Mouse (Mus musculus) yolk sac, embryonic 10.5 days (tissue): ENCODE measurements around the gene Kif2a.

Source experiments
- DNase-seq: peaks from one replicate; pipeline ENCODE4 v3.0.0-alpha.2; 2017; ENCODE audit warnings: low spot score

Kif2a gene

DNA sequence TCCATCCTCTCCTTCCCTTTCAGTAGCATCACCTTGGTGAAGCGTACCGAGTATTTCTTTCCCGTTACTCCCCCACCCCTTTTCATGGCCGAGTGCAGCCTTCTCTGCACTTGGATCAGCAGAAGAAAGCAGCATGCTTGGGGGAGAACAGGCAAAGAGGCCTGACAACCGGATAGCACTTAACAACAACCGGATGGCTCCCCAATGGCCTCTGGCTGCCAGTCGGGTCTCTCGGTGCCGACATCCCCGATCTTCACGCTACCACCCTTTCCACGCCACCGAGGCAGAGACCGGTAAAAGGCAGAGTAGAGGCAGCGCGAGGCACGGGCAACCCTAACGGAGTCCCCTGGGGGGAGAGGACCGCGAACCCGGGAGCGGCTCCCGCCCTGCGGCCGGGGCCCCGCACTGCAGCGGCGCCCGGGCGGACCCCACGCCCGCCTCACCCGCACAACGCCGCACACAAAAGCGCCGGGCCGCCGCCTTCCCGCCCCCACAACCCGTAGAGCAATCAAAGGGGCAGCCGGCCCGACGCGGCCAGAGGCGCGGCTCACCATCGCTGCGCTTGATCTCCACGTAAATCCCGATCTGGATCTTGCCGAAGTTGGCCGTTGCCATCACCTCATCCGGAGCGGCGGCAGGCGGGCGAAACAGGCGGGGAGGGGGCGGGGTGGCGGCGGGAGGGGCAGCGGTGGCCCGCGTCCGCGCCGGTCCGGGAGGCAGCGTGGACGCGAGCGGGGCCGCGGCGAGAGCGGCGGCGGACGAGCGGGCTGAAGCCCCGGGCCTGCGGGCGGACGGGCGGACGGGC lies at the start of gene Kif2a:
Kif2a (minus strand) TSS at position 666 of the 805 bp plus-strand sequence.
- peak; percentile 64 for DNase-seq

DNA sequence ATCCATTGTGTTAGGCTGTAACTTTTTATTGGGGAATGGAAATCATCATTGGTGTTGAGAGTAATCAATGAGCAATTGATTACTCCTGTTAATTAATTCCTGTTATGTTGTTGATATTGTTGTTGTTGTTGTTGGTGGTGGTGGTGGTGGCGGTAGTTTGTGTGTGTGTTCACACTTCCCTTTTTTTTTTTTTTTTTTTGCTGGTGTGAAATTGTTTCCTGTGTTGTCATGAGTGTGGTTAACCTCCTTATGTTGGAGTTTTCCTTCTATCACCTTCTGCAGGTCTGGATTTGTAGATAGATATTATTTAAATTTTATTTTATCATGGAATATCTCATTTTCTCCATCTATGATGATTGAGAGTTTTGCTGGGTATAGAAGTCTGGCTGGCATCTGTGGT lies 47.1 kb upstream of the Kif2a start:
- DNase-seq: no peak

DNA sequence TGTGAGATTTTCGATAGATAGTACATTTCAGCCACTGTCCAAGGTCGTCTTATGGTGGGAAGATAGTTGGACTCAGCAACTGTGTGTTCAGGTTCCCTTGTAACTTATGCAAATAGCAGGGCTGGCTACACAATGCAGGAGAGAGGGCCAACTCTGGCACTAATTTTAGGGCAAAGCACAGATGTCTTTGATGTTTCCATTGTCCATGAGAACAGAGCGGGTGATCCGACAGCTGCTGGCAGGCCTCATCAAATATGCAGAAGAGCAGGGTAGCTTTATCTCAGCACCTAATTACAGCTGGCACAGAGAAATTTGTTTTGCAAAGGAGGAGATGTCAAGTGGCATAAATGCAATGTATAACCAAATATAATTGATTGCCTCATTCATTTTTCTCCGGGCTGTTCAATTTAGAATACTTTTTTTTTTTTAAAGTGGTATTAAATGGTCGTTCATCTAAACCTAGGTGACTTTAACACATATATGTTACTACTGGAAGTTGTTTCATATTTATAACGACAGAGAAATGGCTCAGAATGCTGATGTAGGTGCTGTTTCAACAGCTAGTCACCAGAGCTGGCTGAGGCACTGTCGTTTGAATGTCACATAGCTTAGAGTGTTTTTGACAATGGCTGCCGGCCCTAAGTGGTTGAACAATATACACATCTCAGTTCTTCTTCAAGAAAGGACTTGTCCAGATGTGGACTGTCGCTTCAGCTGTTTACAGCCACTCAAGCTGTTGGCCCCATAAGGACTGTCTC lies 43.4 kb upstream of the Kif2a start:
- no peak for DNase-seq

DNA sequence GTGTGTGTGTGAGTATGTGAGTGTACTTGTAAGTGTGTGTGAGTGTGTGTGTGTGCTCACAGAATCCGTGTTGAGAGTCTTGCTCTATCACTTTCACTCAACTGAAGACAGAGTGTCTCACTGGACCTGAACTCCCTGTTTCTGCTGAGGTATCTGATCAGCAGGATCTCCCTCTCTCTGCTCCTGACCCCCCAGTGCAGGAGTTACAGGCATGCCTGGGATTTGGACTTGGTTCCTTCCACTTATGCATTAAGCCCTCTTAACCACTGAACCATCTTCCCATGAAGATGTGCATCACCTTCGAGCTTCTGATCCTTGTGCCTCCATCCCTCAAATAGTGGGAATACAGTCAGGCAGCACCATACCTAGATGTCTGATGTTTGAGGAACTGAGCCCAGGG lies 42.3 kb upstream of the Kif2a start:
- DNase-seq: no peak

DNA sequence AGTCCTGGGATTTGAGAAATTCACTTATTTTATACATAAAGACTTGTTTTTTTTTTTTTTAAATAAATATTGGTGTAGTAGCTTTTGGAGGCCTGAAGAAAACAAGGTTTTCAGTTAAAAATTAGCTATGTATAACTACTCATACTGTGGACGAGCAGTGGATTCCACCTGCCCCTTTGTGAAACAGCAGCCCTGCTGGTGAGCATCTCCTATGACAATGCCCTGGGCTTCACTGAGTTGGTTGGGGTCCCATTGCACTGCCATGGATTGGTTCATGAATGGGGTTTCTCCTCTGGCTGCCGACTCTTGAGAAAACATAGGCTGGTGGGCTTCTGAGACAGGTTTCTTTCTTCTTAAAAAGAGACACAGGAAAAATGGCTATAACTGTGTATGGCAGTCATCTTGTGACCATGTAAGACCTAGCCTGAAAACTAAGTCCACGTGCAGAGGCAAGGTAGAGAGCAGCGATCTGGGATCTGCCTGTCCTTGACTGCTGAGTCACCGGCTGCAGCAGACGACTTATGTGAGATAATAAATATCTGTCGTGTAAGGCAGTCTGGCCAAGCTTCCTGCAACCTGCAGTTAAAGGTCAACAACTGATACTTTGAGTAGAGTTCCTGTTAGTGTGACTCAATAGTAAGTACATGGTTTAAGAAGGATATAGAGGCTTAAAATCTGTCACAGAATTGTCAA lies 41.3 kb upstream of the Kif2a start:
- DNase-seq: peak; percentile 48

DNA sequence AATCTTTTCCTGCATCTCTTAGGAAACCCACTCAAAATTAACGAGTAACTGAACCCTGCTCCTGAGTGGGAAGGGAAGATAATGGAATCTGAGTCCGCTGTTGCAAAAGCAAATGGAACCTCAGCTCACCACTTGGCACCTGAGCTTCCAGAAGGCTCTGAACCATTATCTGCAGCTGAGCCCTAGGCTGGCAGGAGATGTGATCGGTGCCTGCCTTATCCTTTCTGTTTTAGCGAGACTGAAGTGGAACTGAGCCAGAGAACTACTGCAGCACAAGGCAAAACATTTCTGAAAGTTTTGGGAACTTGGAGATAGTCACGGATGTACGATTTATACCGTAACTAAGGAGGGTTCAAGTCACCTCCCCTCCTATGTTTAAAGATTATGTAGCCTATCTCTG lies 38.2 kb upstream of the Kif2a start:
- no peak for DNase-seq

DNA sequence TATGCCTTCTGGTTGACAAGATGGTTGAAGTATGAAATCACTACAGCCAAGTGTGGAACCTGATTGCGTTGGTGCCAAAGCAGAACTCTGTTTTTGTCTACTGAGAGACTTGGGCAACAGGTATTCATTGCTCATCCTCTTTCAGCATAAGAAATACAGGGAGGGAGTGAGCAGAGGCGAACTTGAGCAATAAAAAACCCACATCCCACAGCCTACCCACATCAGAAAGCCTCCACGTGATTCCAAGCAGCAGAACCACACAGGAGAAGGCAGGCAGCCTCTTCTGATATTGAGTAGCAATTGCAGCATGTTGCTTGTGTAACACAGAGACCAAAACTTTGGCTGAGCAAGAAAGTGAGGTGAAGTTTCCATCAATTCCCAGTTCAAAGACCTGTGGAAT lies 37.5 kb upstream of the Kif2a start:
- no peak for DNase-seq

DNA sequence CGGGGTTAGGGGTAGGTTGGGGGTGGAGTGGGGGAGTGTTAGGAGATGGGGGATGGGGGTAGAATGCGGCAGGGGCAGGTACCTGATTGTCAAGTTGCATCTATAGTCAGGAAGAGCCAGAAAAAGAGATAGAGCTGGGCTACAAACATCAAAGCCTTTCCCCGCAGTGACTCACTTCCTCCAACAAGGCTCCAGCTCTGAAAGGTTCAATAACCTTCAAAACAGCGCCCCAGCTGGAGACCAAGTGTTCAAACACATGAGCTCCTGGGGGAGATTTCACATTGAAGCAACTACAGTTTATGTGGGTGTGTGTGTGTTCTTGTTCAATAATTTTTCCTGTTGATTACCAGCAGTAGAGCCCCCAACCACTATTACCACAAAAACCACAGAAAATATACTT lies 34.4 kb upstream of the Kif2a start:
- no peak for DNase-seq

DNA sequence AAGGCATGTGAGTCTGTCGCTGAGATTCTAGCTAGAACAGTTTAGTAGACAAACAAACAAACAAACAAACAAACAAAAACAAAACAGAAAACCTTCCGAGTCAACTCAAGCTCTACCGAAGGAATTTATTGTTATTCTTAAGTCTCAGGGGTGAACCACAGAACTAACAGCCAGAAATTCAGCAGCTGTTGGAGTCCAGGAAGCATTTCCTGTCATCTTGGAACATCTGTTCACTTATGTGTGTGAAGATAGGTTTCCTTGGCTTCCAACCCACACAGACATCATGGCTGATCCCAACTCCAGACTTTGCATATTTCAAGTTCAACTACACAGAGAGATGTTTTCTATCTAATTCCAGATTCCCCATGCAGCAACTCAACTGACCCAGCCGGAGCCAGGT lies 32.6 kb upstream of the Kif2a start:
- DNase-seq: no peak

DNA sequence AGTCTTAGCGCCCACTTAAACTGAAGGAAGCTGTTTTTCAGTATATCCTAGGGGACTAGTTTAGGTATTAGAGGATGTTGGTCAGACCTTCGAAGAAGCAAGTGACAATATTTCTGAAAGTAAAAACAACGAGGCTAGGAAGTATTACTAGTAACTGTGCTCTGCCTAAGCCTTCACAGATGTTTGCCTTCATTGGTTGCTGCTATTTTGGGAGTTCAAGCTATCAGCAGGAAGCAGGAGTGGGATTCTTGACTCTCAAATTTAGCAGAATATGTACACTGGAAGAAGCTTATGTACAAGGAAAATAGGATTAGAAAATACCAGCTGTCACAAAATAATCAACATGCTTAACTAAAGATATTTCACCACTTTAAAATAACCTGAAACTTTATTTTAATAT lies 29.4 kb upstream of the Kif2a start:
- no peak for DNase-seq

DNA sequence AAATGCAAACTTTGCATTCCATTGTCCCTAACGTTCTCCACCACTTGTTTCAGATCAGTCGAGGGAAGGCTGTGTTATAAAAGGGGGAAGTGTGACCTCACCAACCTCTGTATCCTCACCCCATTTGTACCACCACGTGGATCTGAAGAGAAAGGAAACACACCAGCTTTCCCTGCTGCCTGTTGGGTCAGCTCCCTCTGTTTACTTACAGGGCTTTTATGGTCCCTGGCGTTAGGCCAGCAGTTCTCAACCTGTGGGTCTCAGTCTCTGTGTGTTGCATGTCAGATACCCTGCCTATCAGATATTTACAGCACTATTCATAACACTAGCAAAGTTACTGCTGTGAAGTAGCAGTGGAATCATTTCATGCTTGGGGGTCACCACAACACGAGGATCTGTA lies 22.3 kb upstream of the Kif2a start:
- DNase-seq: peak; percentile 12

DNA sequence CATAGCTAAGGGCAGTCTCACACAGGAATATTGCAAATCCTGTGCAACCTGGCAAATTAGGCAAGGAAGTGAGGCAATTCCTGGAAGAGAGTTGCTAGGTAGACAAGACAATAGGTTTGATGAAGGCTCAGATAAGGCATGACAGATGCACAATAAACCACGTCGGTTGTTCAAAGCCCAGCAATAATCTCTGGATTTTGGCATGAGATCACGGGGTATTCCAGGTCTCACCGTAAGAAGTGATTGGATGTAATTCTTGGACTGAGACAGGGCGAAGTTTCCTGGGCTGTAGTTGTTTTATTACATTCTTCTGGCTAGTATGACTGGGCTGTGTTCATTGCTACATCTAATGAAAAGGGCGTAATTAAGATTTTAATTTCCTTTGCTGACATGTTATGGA lies 20.6 kb upstream of the Kif2a start:
- DNase-seq: no peak

DNA sequence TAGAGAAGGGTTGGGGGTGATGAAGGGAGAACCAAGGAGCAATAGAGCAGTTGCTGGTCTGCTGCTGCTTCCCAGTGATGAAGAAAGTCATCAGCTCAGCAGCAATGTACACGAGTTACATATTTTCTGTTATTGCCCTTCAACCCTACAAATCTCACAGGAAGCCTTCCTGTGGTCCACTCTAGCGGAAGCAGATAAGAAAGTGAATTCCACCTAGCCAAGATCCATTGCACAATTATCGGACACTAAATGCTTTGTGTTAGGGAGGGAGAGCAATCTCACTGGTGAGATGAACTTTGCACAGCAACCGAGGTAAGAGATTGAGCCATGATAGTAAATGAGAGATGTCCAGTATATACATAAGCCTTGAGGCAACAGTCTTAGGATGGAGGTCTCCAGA lies 17.6 kb upstream of the Kif2a start:
- DNase-seq: peak; percentile 8

DNA sequence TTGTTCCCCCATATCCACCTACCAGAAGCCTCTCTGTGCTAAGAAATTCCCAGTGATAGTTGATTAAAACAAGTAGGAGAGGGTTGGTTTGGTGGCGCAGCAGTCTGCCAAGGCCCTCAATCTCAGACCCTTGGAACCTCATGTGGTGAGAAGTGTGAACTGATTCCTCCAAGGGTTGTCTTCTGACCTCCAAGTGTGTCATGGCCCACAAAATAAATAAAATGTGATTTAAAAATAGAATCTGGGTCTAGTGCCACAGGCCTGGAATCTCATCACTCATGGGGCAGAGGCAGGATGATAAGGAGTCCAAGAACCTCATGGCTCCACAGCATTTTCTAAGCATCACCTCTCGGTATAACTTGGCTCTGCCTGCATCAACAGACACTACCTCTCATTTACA lies 16.4 kb upstream of the Kif2a start:
- no peak for DNase-seq

DNA sequence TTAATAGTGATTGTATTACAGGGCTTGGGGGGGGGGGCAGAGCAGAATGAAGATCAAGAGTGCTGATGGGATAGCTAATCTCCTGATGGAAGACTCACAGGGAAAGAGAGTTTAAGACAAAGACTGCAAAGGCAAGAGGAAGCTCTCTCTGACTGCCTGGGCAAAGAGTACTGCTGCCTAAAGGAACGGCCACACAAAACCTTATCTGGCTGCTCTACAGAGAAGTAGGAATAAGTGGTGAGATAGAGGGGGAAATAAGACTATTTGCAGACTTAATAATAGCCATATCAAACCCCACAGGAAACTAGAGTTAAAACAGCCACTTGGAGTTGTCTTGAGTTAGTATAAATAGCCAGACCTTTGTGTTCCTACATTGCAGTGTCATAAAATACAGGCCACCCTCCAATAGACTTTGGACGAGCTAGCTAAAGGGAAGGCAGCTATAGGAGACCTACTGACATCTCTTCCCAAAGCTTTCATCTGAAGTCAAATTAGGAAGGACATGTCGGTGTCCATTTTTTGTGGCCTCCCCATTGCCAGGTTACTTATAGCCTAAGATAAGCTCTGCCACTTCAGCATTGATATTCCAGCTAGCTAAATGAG lies 13.7 kb upstream of the Kif2a start:
- no peak for DNase-seq

DNA sequence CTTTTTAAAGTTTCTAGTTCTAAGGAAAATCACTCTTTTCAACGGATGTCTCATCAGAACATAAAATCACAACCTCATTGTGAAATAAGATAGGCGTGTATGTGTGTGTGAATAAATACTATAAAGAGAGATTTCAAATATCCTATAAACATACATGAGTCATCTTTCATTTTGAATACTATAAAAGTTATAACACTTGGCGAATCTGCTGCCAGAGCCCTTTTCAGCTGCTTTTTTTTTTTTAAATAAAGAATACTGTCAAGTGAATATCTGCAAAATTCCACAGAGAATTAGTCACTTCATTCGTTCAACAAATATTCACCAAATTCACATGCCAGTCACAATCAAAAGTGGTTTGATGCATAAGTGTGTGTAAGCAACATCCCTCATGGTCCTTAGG lies 13.2 kb upstream of the Kif2a start:
- DNase-seq: no peak

DNA sequence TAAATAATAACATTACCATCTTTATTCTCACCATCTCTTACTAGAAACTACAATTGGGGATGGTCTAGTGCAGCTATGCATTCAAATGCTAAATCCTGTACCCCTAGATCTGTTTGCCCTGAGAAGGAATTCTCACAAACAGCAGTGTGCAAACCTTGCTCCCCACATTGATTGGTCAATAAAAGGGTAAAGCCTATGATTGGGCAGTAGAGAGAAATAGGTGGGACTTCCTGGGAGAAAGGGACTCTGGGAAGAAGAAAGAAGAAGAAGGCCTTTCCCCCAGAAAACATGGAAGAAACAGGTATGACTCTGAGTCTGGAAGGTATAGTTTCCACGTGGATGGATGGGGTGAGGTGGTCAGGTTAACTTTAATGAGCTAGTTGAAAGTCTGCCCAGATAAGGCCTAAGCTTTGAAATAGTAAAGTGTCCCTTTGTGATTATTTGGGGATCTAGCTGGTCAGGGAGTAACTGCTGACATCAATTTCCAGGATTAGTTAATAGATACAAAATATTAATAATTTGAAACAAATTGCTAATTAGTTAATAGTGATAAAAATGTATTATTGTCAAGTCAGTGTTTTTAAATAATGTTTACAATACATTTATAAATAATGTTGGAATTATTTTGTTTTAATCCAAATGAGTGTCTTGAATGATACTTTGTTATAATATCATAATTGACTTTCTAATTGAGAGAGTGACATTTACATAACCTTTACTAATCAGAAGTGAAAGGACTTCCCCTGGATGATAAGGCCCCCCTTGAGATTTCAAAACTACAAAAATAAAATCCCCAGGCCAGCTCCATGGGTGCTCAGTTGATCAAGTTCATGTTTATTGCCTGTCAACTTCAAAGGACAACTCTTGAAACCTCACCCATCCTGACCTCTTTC lies 12.3 kb upstream of the Kif2a start:
- DNase-seq: no peak

DNA sequence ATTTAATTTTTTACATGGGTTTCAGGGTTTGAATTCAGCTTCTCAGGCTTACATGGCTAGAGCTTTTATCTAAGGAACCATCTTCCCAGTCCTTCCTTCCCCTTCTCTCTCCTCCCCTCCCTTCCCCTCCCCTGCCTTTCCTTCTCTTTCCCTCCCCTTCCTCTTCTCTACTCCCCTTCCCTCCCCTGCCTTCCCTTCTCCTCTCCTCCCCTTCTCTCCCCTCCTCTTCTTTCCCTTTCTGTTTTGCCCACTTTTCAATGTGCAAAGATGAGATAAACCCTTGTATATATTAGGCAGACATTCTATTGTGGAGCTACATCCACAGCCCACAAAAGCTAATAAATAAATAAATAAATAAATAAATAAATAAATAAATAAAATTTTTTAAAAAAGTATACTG lies 9.3 kb upstream of the Kif2a start:
- DNase-seq: no peak

DNA sequence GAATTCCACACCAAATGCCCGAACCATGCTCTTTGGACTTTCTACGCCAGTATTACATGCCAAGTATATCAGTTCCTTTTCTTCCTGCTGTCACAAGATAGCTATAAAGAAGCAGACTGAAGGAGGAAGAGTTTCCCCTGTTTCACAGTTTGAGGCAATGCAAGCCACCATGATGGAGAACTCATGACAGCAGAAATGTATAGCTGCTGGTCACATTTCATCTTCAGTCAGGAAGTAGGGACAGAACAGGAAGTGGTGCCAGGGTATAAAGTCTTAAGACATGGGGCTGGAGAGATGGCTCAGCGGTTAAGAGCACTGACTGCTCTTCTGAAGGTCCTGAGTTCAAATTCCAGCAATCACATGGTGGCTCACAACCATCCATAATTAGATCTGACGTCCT lies 5.3 kb upstream of the Kif2a start:
- no peak for DNase-seq

DNA sequence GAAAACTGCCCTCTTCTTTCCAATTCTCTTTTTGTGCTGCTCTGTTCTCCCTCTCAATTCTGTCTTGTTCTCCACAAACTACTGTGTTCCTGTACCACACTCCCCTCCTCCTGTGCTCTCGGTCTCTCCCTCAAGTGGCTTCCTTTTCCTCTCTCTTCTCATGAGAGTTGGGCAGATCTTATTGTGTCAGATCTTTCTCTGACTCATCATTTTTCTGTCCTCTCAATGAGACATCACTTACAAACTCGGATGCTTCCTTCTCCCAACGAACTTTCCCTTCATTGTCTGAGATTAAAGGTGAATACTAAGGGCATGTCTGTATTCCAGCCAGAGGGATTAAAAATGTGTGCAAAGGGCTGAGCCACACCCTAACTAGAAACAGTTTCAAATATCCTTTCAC lies 3.7 kb upstream of the Kif2a start:
- no peak for DNase-seq
